Mouse (Mus musculus) olfactory bulb, adult 2 months (tissue): Measurements from ENCODE around the gene Fiz1.

ENCODE experiments used
- CTCF ChIP-seq: fragments of 200-500 bp; IDR thresholded peaks from 2 replicates; pipeline ENCODE4 v1.5.1; 2012; ENCODE audit warnings: low read depth, mild to moderate bottlenecking, low read length, moderate library complexity; ENCODE audit not compliant: insufficient read depth
- POLR2A ChIP-seq: fragments of 200-500 bp; IDR thresholded peaks from 2 replicates; pipeline ENCODE4 v1.6.1; 2012; ENCODE audit warnings: mild to moderate bottlenecking, low read depth, low read length, moderate library complexity; ENCODE audit not compliant: insufficient read depth

DNA sequence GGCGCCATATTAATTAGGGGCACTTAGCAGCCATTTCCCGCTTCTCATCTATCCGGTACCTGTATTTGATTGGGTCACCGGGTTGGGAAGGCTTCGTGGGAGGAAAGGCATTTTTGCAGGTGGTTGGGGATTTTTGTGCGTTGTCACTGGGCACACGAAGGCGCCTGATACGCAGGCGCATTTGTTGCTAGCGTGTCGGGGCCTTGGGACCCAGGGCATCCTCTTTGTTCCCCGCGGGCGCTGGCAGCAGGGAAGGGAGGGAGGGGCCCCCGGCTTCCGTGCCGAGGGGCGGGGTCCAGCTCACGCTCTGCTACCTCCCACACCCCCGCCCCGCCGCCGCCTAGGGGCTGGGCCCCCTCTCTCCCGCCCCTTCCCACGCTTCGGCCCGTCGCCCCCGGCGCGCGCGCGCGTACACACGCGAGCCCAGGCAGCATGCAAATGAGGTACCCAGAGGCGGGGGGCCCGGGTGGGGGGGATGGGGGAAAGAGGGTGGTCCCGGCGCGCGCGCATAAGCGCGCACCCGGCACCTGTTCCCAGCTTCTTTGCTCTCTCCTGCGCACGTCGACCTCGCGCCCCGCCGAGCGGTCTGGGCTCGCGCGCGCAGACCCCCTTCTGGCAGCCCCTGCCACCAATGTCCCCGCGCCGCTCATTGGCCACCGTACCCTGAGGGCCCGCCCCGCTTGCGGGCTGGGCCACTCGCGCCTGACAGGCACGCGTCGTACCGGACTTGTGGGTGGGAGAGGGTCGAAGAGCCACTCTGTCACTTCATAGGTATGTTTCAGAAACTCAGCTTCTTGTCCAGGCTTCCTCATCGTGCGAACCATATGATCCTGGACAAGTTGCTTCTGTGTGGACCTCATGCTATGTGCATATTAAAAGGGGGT is 863 bp upstream of the Fiz1 start, which contains the start of gene Gm44973:
- TF ChIP-seq POLR2A (peak; percentile 41), CTCF (no peak)
